Comparison of ENCODE assay signal across 16 mouse cellular contexts in genomic region chr9:95834799-95835198, GRCm38 (mm10). TPM values are rescaled to one million over a fixed set of nuclear protein-coding genes. Genes with fewer than 3 reads are reported as not detected.
DNase-seq lines count a peak whose midpoint lies in the region; ATAC-seq lines count a peak whose summit lies in the region.
"Had no signal": no experiment of that assay in that cellular context is flagged by ENCODE, and none has a peak within 500 bp of the region (broad histone marks: within the 10 kb centered on the region; RNA-seq: fewer than 3 reads in every experiment).

No protein-coding gene starts in this region.

- peak; percentile 34 for ATAC-seq in CD4-positive, CD25-positive, alpha-beta regulatory T cell, adult 4 months
- ATAC-seq in hematopoietic stem cell, adult 5-6 weeks (replicated peaks in 1 of 2; ENCODE audit: insufficient read depth in 1 of 2, low FRiP score in 2 of 2, low TSS enrichment in 1 of 2, low read depth in 1 of 2, poor library complexity in 2 of 2, severe bottlenecking in 2 of 2), result peak; percentile 49 to 56; a peak in 3 of 4 replicates
- peak; percentile 35; the same call in 1 of the 2 replicates for ATAC-seq in megakaryocyte progenitor cell, adult 5-6 weeks (replicated peaks; ENCODE audit: poor library complexity)
- ATAC-seq: forebrain, embryonic 13.5 days; forebrain, postnatal 0 days; Patski had no signal

- DNase-seq in 416B (ENCODE audit: low read depth), result peak; percentile 9
- DNase-seq in ovary, postnatal 10 days (ENCODE audit: low spot score), result no peak
- DNase-seq in lung, adult 18-20 months, result no peak
- DNase-seq in T-cell, adult 2 months (ENCODE audit: low spot score), result no peak
- no peak for DNase-seq in kidney, adult 18-20 months
- DNase-seq: adrenal gland, adult 8-10 months; cerebellum, adult 18-20 months; cerebellum, adult 9-11 months; cerebellum, postnatal 36 days; forebrain, postnatal 0 days; gastrocnemius, postnatal 14 days had no signal

RNA-seq across cellular contexts. Expression of gene Pls1, which starts 10.3 kb away (rescaled TPM):
- 1 to 10 TPM in 1 of 2 experiments, under 1 TPM in 1; 0.42 to 2.1 TPM for polyA plus RNA-seq in CD4-positive, CD25-positive, alpha-beta regulatory T cell, adult 4 months (2017; shearing (Covaris generic))
- total RNA-seq in hematopoietic stem cell, adult 5-6 weeks (2017), result 0.56 TPM in 1 of 2 replicates, not detected in the other
- 0.05 and 0.12 TPM in 2 replicates for total RNA-seq in megakaryocyte progenitor cell, adult 5-6 weeks (2015)
- not detected in 2 replicates for total RNA-seq in megakaryocyte progenitor cell, adult 5-6 weeks (2017)

RNA-seq across cellular contexts. Expression of gene Atr, which starts 22.6 kb away (rescaled TPM):
- polyA plus RNA-seq in CD4-positive, CD25-positive, alpha-beta regulatory T cell, adult 4 months (2017; shearing (Covaris generic)), result 10 to 100 TPM; 24.4 to 25.2 TPM
- 53.9 and 74.9 TPM in 2 replicates for total RNA-seq in hematopoietic stem cell, adult 5-6 weeks (2017)
- total RNA-seq in megakaryocyte progenitor cell, adult 5-6 weeks (2015), result 30.8 and 45.1 TPM in 2 replicates
- total RNA-seq in megakaryocyte progenitor cell, adult 5-6 weeks (2017), result 34.3 and 56.1 TPM in 2 replicates
